Comparison of ENCODE assay signal across 8 mouse cellular contexts in the genomic region with DNA sequence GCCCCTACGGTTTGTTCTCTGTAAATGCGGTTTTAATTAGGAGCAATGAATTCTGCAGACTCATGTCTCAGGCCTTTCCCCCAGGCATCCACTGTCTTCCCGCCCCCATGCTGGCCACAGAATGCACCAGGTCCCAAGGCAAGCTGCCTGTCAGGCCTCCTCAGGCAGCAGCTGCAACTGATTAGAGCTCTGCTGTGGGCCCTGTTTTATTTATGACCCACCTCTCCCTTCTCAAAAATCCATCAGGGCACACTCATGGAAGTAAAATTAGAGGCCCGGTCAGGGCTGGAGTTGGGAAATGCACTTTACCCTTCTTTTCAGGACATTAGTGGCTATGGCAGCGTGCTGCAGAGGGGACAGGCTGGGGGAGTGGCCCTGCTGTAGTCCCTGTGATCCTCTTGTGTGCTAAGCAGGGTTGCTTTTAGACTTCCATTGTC.
DNase-seq lines count a peak whose midpoint lies in the region; ATAC-seq and TF ChIP-seq lines count a peak whose summit lies in the region.

No protein-coding gene starts in this region.

- DNase-seq in left cerebral cortex, postnatal 14 days (ENCODE audit: low spot score in 2 of 2) = peak; percentile 16 to 22
- DNase-seq in left cerebral cortex, postnatal 36 days (ENCODE audit: low spot score in 2 of 2) = no peak
- peak; percentile 77 for DNase-seq in kidney, postnatal 10 days
- DNase-seq in thymus, postnatal 36 days = no peak
- no peak for DNase-seq in layer of hippocampus, postnatal 14 days (ENCODE audit: low spot score in 2 of 2)

- TF ChIP-seq CTCF in embryonic fibroblast, embryonic 13.5 days (IDR thresholded peaks at IDR 0.05; ENCODE audit: borderline replicate concordance, insufficient read depth, low read length) = no peak

- intact Hi-C loops in left cerebral cortex, postnatal 14 days (cut with DNase I) = no loop called here
- intact Hi-C loops in left cerebral cortex, postnatal 36 days (cut with DNase I) = no loop called here

- ATAC-seq in heart, embryonic 14.5 days (ENCODE audit: insufficient number of reproducible peaks, insufficient read depth, low FRiP score, low read depth) = peak; percentile 65
- peak; percentile 85 for ATAC-seq in midbrain, embryonic 15.5 days (replicated peaks)

- H3K27me3 ChIP-seq in heart, embryonic 14.5 days (ENCODE audit: control insufficient read depth, insufficient read depth, low read length) = no peaks in the 10 kb centered on the region
- H3K27me3 ChIP-seq in midbrain, embryonic 15.5 days (replicated peaks) = no peaks in the 10 kb centered on the region

- peak overlapping the region; percentile 30; the same call in 1 of the 2 replicates for H3K9ac ChIP-seq in heart, embryonic 14.5 days (ENCODE audit: low read length)
- no peak overlapping the region for H3K9ac ChIP-seq in midbrain, embryonic 15.5 days

- no peak; the same call in 1 of the 2 replicates for TF ChIP-seq POLR2A in embryonic fibroblast, embryonic 13.5 days (IDR thresholded peaks at IDR 0.05; ENCODE audit: low read depth, low read length)

- 0 out of 2 replicates have a peak, but pooled peaks cover 2% of the 10 kb centered on the region for H3K9me3 ChIP-seq in heart, embryonic 14.5 days (ENCODE audit: control insufficient read depth, low read length)
- H3K9me3 ChIP-seq in midbrain, embryonic 15.5 days = no peaks in the 10 kb centered on the region

- WGBS in heart, embryonic 14.5 days = 7% methylated on average over 5 of the region's 5 CpGs
- WGBS in midbrain, embryonic 15.5 days = 3% methylated on average over 5 of the region's 5 CpGs

- H3K4me3 ChIP-seq in embryonic fibroblast, embryonic 13.5 days (ENCODE audit: insufficient read depth, low read length) = no peak overlapping the region
- H3K4me3 ChIP-seq in heart, embryonic 14.5 days (ENCODE audit: control insufficient read depth in 1 of 2, insufficient read depth in 1 of 2, low read depth in 1 of 2, low read length in 2 of 2) = no peak overlapping the region
- no peak overlapping the region for H3K4me3 ChIP-seq in midbrain, embryonic 15.5 days

- H3K27ac ChIP-seq in embryonic fibroblast, embryonic 13.5 days (ENCODE audit: insufficient read depth, low read length) = peak overlapping the region; percentile 100
- H3K27ac ChIP-seq in heart, embryonic 14.5 days (replicated peaks in 1 of 2; ENCODE audit: control insufficient read depth in 1 of 2, insufficient read depth in 1 of 2, low read depth in 2 of 2, low read length in 2 of 2) = peak overlapping the region; percentile 93 to 94
- peak overlapping the region; percentile 74 for H3K27ac ChIP-seq in midbrain, embryonic 15.5 days

- peak overlapping the region; percentile 21; the same call in 1 of the 2 replicates for H3K4me2 ChIP-seq in heart, embryonic 14.5 days (ENCODE audit: low read length)
- H3K4me2 ChIP-seq in midbrain, embryonic 15.5 days = no peak overlapping the region

- H3K36me3 ChIP-seq in heart, embryonic 14.5 days (ENCODE audit: control insufficient read depth, insufficient read depth, low read length) = no peaks in the 10 kb centered on the region
- H3K36me3 ChIP-seq in midbrain, embryonic 15.5 days (replicated peaks) = no peaks in the 10 kb centered on the region

- H3K4me1 ChIP-seq in embryonic fibroblast, embryonic 13.5 days (ENCODE audit: control insufficient read depth, insufficient read depth, low read length) = peaks cover 35% of the 10 kb centered on the region
- H3K4me1 ChIP-seq in heart, embryonic 14.5 days (ENCODE audit: control insufficient read depth in 2 of 2, insufficient read depth in 2 of 2, low read length in 2 of 2) = peaks cover 25 to 29% of the 10 kb centered on the region in 2 experiments
- peaks cover 27% of the 10 kb centered on the region for H3K4me1 ChIP-seq in midbrain, embryonic 15.5 days

Comparison
In these comparisons a context has a peak if more than half of its experiments do, and no peak if none do; other contexts are left out.
1. DNase-seq: peak in left cerebral cortex, postnatal 14 days (2 of 2) and kidney, postnatal 10 days (single experiment); none in left cerebral cortex, postnatal 36 days (0 of 2), thymus, postnatal 36 days (0 of 2) and layer of hippocampus, postnatal 14 days (0 of 2).
2. Peak in every context shown above with its lines, with median percentiles within 50 percentile points of each other: H3K27ac ChIP-seq.